Mouse (Mus musculus) ES-Bruce4 (cell line): ENCODE measurements around the gene Ip6k2. TPM values are rescaled to one million over a fixed set of nuclear protein-coding genes. Genes with fewer than 3 reads are reported as not detected.
A peak's percentile ranks its signal among the peaks of the same experiment; 100 is the strongest.

Source experiments
- H3K27ac ChIP-seq: 2 replicates; pipeline ENCODE4 v1.5.1; 2012; ENCODE audit warnings: low read length, inconsistent platforms; ENCODE audit not compliant: insufficient read depth
- H3K27me3 ChIP-seq: 2 replicates; pipeline ENCODE4 v1.6.1; 2012; ENCODE audit warnings: mild to moderate bottlenecking, low read length, inconsistent platforms; ENCODE audit not compliant: control insufficient read depth, poor library complexity, insufficient read depth, severe bottlenecking
- H3K36me3 ChIP-seq: 2 replicates; pipeline ENCODE4 v1.6.1; 2012; ENCODE audit warnings: inconsistent platforms, mild to moderate bottlenecking, low read length, moderate library complexity; ENCODE audit not compliant: control insufficient read depth, poor library complexity, insufficient read depth, severe bottlenecking
- H3K4me1 ChIP-seq: one replicate; pipeline ENCODE4 v1.8.1; 2011; ENCODE audit warnings: low read length; ENCODE audit not compliant: control insufficient read depth, insufficient read depth
- H3K4me3 ChIP-seq: 2 replicates; pipeline ENCODE4 v1.5.1; 2011; ENCODE audit warnings: low read depth, mild to moderate bottlenecking, low read length
- H3K9ac ChIP-seq: 2 replicates; pipeline ENCODE4 v1.6.1; 2012; ENCODE audit warnings: low read depth, mild to moderate bottlenecking, inconsistent platforms; ENCODE audit not compliant: poor library complexity, severe bottlenecking
- H3K9me3 ChIP-seq: replicated peaks from 2 replicates; pipeline ENCODE4 v1.6.1; 2012; ENCODE audit warnings: mild to moderate bottlenecking, low read length, inconsistent platforms; ENCODE audit not compliant: control insufficient read depth, poor library complexity, insufficient read depth, severe bottlenecking
- CTCF ChIP-seq: IDR thresholded peaks from one replicate; pipeline ENCODE4 v1.8.1; 2011; ENCODE audit warnings: low read depth, low read length
- EP300 ChIP-seq: IDR thresholded peaks from 2 replicates; pipeline ENCODE4 v1.6.1; 2011; ENCODE audit warnings: low read depth, low read length; ENCODE audit not compliant: insufficient read depth
- POLR2A ChIP-seq: IDR thresholded peaks from one replicate; pipeline ENCODE4 v1.8.1; 2011; ENCODE audit warnings: low read length; ENCODE audit not compliant: insufficient read depth
- polyA plus RNA-seq: library from polyadenylated mRNA; stranded (reverse); fragments of >200 nt; gene quantifications from 2 replicates; pipeline ENCODE4 v1.2.4, GENCODE M21; 2011; ENCODE audit warnings: low read depth; ENCODE audit not compliant: missing spikeins, insufficient read depth, insufficient read length

The Ip6k2 gene
- polyA plus RNA-seq, 1 experiment: 37.4 TPM

DNA sequence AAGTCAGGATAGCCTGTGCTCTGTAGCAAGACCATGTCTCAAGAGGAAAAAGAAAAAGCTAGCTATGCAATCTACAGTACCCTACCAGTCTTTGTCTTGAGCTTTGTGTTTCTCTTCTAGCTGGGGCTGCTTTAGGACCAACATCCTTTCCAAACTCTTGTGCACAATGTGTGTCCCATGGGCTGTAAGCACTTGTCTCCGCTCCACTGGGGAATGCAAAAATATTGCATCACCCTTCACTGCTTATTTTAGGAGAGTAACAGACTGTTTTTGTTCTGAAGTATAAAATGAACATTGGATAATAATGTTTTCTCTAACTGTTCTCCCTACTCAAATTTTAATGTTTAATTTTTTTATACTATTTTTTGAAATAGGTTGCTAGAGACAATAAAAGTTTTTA is 2.9 kb downstream of the Ip6k2 start:
- Histone ChIP-seq H3K36me3 (0 out of 2 replicates have a peak, but pooled peaks cover 3% of the 10 kb centered on the region), H3K4me1 (peaks cover 5% of the 10 kb centered on the region), H3K4me3 (no peak overlapping the region), H3K27me3 (no peaks in the 10 kb centered on the region), H3K9ac (no peak overlapping the region), H3K27ac (no peak overlapping the region), H3K9me3 (no peaks in the 10 kb centered on the region)
- TF ChIP-seq POLR2A (no peak), EP300 (no peak), CTCF (no peak)

DNA sequence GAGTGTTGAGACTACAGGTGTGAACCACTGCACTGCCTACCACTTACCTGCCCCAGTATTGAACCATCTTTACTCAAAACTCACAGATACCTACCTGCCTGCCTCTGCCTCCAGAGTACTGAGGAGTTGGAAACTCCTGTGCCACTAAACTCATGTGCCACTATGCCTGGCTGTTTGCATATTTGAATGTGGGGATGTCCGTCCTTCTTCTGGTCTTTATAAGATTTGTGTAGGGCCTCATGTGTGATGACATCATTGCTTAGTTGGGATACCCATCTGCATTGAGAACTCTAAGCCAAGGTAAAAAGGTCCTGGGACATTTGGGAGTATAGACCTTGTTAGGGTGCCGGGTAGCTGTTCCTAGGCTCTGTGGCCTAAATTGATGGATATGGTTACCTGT is 3.5 kb downstream of the Ip6k2 start:
- Histone ChIP-seq H3K4me1 (peaks cover 3% of the 10 kb centered on the region), H3K9ac (no peak overlapping the region), H3K4me3 (no peak overlapping the region), H3K36me3 (0 out of 2 replicates have a peak, but pooled peaks cover 3% of the 10 kb centered on the region), H3K9me3 (no peaks in the 10 kb centered on the region), H3K27me3 (no peaks in the 10 kb centered on the region), H3K27ac (no peak overlapping the region)
- no peak for TF ChIP-seq EP300
- no peak for TF ChIP-seq POLR2A
- TF ChIP-seq CTCF: no peak

DNA sequence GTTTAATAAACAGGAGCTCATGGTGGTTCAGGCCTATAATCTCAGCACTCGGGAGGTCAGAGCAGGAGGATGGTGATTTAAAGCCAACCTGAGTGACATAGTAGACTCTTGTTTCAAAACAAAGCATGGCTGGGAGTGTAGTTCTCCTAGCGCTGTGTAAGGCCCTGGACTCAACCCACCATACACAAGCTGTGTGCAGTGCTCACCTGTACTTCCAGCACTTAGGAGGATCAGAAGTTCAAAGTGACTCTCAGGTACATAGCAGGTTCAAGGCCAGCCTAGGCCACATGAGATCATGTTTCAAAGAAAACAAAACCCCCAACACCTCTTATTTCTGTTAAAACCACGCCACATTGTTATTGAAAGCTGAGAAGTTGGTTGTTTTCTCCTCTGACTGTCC is 5.1 kb downstream of the Ip6k2 start:
- no peak for TF ChIP-seq POLR2A
- no peak for TF ChIP-seq EP300
- no peak for TF ChIP-seq CTCF
- H3K27me3 ChIP-seq: no peaks in the 10 kb centered on the region
- no peaks in the 10 kb centered on the region for H3K9me3 ChIP-seq
- no peak overlapping the region for H3K9ac ChIP-seq
- no peak overlapping the region for H3K27ac ChIP-seq
- 0 out of 2 replicates have a peak, but pooled peaks cover 3% of the 10 kb centered on the region for H3K36me3 ChIP-seq
- peaks cover 1% of the 10 kb centered on the region for H3K4me1 ChIP-seq
- H3K4me3 ChIP-seq: no peak overlapping the region

DNA sequence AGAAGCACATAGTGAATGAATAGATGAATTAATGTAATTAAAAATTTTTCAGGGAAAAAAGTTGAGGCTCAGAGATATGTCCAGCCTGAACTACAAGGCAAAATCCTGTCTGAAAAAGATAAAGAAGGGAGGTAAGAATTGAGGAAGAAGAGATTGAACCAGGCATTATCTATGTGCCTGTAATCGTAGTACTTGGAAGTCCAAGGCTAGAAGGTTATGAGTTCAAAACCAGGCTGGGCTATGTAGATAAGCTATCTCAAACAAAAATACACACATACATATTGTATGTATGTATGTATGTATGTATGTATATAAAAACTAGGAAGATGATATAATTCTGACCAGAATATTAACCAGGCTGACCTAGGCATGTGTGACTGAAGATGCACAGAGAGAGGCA is 8.7 kb downstream of the Ip6k2 start:
- no peak overlapping the region for H3K4me3 ChIP-seq
- H3K4me1 ChIP-seq: peaks cover 1% of the 10 kb centered on the region
- no peaks in the 10 kb centered on the region for H3K27me3 ChIP-seq
- no peaks in the 10 kb centered on the region for H3K9me3 ChIP-seq
- H3K27ac ChIP-seq: no peak overlapping the region
- no peak for TF ChIP-seq EP300
- TF ChIP-seq CTCF: no peak
- no peak for TF ChIP-seq POLR2A
- H3K36me3 ChIP-seq: 0 out of 2 replicates have a peak, but pooled peaks cover 2% of the 10 kb centered on the region
- no peak overlapping the region for H3K9ac ChIP-seq

DNA sequence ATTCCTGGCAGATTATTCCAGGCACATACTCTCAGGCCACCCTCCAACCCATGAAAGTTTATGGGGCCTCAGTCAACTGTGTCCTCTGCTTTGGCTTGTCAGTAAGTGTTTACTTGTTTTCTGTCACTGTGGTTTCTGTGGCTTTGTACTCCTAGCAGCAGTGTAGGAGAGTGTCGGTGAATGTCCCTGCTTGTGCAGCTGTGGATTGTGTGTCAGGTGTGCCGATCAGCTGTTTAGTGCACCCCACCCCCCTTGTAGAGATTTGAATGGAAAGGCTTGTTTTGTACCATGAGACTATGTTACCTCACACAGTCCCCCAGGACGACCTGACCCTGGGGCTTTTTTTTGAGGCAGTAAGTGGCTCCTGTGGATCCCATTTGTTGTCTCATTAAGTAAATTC is 9.1 kb downstream of the Ip6k2 start:
- Histone ChIP-seq H3K9me3 (no peaks in the 10 kb centered on the region), H3K36me3 (0 out of 2 replicates have a peak, but pooled peaks cover 2% of the 10 kb centered on the region), H3K27me3 (no peaks in the 10 kb centered on the region), H3K4me1 (peaks cover 1% of the 10 kb centered on the region), H3K27ac (no peak overlapping the region), H3K9ac (no peak overlapping the region), H3K4me3 (no peak overlapping the region)
- TF ChIP-seq CTCF (no peak), EP300 (0 out of 2 replicates have a peak, but pooled peaks have one; percentile 13), POLR2A (no peak)

DNA sequence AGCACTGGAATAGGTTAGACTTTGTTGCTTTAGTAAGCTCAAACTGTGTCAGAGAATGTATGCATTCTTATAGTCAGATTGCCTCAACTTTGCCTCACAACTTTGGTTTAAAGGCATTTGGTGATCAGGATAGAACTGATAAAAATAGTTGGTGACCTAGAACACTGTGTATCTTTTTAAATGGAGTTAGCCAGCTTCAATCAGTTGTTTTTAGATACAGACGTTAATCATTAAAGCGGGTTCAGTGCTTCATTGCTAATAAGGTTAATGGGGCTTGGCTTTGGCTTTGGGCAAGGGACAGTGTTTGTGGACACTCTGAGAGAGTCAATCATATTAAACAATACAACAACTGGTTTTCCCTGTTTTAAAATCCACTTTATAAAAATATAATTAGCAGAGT is 11.7 kb downstream of the Ip6k2 start:
- H3K27me3 ChIP-seq: no peaks in the 10 kb centered on the region
- H3K4me3 ChIP-seq: no peak overlapping the region
- H3K9ac ChIP-seq: no peak overlapping the region
- H3K27ac ChIP-seq: no peak overlapping the region
- H3K9me3 ChIP-seq: no peaks in the 10 kb centered on the region
- TF ChIP-seq EP300: no peak
- TF ChIP-seq CTCF: no peak
- TF ChIP-seq POLR2A: no peak
- peaks cover 17% of the 10 kb centered on the region for H3K36me3 ChIP-seq
- no peaks in the 10 kb centered on the region for H3K4me1 ChIP-seq
